Mouse (Mus musculus): ENCODE results near the gene Tox2. TPM values are rescaled to one million over a fixed set of nuclear protein-coding genes. Genes with fewer than 3 reads are reported as not detected.

Tox2 gene
- polyA plus RNA-seq, 1 experiment from 2014 or later = 20.3 TPM

DNA sequence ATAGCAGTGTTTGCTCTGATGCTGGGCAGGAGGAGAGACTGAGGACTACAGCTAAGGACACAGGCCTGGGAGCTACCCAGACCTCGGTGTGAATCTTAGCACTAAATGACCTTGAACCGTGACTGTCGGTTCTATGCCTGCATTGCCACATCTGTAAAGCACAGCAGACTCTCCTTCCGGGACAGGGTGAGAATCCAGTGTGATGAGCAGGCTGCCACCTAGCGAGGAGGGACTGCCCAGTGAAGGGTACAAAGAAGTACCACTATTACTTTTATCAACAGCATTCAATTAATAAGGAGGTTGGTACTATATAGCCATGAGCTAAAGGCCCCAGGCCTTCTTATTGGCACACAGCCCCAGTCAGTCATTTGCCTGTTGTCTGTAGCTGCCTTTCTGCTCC, 98.7 kb downstream of the Tox2 start:
- no peaks in the 10 kb centered on the region for H3K9me3 ChIP-seq (ENCODE audit: control insufficient read depth, low read length)
- DNase-seq (ENCODE audit: low spot score) (no peak), ATAC-seq (ENCODE audit: insufficient read depth, low FRiP score, low TSS enrichment) (no peak)
- no peak overlapping the region for H3K4me3 ChIP-seq (ENCODE audit: low read depth, low read length)
- no peaks in the 10 kb centered on the region for H3K36me3 ChIP-seq (ENCODE audit: control insufficient read depth, insufficient read depth, low read length)
- 42% methylated on average over 5 of the region's 5 CpGs for WGBS
- no peak overlapping the region for H3K9ac ChIP-seq (ENCODE audit: low read length)
- no peak overlapping the region for H3K4me2 ChIP-seq (ENCODE audit: low read depth)
- H3K4me1 ChIP-seq (ENCODE audit: control insufficient read depth, insufficient read depth, low read length) = peaks cover 12% of the 10 kb centered on the region
- 0 out of 2 replicates have a peak, but pooled peaks cover 3% of the 10 kb centered on the region for H3K27me3 ChIP-seq (ENCODE audit: control insufficient read depth, insufficient read depth, low read length)
- no peak overlapping the region for H3K27ac ChIP-seq (ENCODE audit: low read depth, low read length)

DNA sequence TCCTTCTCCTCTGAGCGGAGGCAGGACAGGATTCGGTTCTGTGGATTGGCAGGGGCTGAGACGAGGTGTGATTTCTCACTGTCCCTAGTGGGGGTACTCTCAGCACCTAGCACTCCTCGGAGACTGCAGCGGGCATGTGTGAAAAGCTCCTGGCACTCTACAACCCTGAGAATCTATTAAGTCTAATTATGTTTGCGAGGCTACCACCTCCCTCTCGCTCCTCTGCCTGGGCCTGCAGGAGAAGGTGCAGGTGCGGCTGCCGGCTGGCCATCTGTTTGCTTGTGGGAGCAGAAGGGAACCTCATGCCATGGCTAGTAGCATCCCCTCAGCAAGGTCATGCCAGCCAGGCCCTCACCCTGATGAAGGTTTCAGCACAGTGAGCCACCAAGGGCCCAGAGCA, 100.1 kb downstream of the Tox2 start:
- H3K36me3 ChIP-seq (ENCODE audit: control insufficient read depth, insufficient read depth, low read length) = no peaks in the 10 kb centered on the region
- DNase-seq (ENCODE audit: low spot score) = no peak
- H3K4me1 ChIP-seq (ENCODE audit: control insufficient read depth, insufficient read depth, low read length) = peaks cover 9% of the 10 kb centered on the region
- H3K27me3 ChIP-seq (ENCODE audit: control insufficient read depth, insufficient read depth, low read length) = 0 out of 2 replicates have a peak, but pooled peaks cover 3% of the 10 kb centered on the region
- 47% methylated on average over 9 of the region's 9 CpGs for WGBS
- no peaks in the 10 kb centered on the region for H3K9me3 ChIP-seq (ENCODE audit: control insufficient read depth, low read length)
- no peak overlapping the region for H3K4me3 ChIP-seq (ENCODE audit: low read depth, low read length)
- H3K27ac ChIP-seq (ENCODE audit: low read depth, low read length) = no peak overlapping the region
- no peak overlapping the region for H3K4me2 ChIP-seq (ENCODE audit: low read depth)
- no peak overlapping the region for H3K9ac ChIP-seq (ENCODE audit: low read length)
- ATAC-seq (ENCODE audit: insufficient read depth, low FRiP score, low TSS enrichment) = no peak

DNA sequence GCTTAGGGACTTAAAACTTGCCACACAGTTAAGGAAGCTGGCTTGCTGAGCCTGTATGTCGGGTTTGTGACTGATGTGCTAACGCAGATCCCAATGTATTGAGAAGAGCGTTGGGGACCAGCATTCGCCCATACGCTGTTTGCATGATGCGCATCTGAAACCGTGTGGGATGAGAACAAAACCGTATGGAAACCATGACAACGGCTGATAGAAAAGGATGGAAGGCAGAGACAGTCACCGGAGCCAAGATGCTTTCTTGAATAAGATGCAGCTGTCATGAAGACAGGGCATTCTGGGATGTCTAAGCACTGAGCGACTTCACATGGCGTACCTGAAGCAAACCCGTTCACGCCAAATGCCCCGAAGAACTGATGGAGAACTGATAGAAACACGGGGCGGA, 106.5 kb downstream of the Tox2 start:
- no peaks in the 10 kb centered on the region for H3K4me1 ChIP-seq (ENCODE audit: control insufficient read depth, insufficient read depth, low read length)
- no peaks in the 10 kb centered on the region for H3K27me3 ChIP-seq (ENCODE audit: control insufficient read depth, insufficient read depth, low read length)
- no peak for ATAC-seq (ENCODE audit: insufficient read depth, low FRiP score, low TSS enrichment)
- H3K9me3 ChIP-seq (ENCODE audit: control insufficient read depth, low read length) = no peaks in the 10 kb centered on the region
- H3K4me3 ChIP-seq (ENCODE audit: low read depth, low read length) = no peak overlapping the region
- H3K36me3 ChIP-seq (ENCODE audit: control insufficient read depth, insufficient read depth, low read length) = no peaks in the 10 kb centered on the region
- DNase-seq (ENCODE audit: low spot score) = no peak
- H3K9ac ChIP-seq (ENCODE audit: low read length) = no peak overlapping the region
- H3K4me2 ChIP-seq (ENCODE audit: low read depth) = no peak overlapping the region
- 86% methylated on average over 17 of the region's 17 CpGs for WGBS
- no peak overlapping the region for H3K27ac ChIP-seq (ENCODE audit: low read depth, low read length)

DNA sequence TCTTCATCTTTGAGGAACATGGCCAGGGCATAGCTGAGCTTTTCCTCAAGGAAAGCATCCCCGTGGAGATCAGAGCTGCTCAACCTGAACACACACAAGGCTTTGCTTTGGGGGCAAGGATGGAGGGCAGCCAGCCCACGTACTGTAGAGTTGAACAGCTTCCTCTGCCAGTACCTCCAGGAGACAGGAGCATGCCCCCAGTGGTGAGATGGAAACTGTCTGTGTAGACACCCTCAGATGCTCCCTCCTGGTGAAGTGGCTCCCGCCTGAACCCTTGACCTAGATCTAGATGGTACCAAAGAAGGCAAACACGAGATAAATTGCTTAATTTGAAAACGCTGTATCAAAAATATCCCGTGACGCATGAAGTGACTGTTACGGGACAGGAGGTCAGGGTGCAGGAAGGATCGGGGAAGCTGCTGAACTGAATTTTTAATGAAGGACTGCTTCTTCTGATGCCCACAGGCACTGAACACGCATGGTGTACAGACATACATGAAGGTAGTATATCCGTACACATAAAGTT, 107.3 kb downstream of the Tox2 start:
- H3K9ac ChIP-seq (ENCODE audit: low read length) = no peak overlapping the region
- H3K4me3 ChIP-seq (ENCODE audit: low read depth, low read length) = no peak overlapping the region
- no peak overlapping the region for H3K4me2 ChIP-seq (ENCODE audit: low read depth)
- no peaks in the 10 kb centered on the region for H3K36me3 ChIP-seq (ENCODE audit: control insufficient read depth, insufficient read depth, low read length)
- H3K27ac ChIP-seq (ENCODE audit: low read depth, low read length) = no peak overlapping the region
- ATAC-seq (ENCODE audit: insufficient read depth, low FRiP score, low TSS enrichment) = no peak
- no peaks in the 10 kb centered on the region for H3K27me3 ChIP-seq (ENCODE audit: control insufficient read depth, insufficient read depth, low read length)
- DNase-seq (ENCODE audit: low spot score) = no peak
- H3K4me1 ChIP-seq (ENCODE audit: control insufficient read depth, insufficient read depth, low read length) = no peaks in the 10 kb centered on the region
- no peaks in the 10 kb centered on the region for H3K9me3 ChIP-seq (ENCODE audit: control insufficient read depth, low read length)
- 81% methylated on average over 11 of the region's 11 CpGs for WGBS

DNA sequence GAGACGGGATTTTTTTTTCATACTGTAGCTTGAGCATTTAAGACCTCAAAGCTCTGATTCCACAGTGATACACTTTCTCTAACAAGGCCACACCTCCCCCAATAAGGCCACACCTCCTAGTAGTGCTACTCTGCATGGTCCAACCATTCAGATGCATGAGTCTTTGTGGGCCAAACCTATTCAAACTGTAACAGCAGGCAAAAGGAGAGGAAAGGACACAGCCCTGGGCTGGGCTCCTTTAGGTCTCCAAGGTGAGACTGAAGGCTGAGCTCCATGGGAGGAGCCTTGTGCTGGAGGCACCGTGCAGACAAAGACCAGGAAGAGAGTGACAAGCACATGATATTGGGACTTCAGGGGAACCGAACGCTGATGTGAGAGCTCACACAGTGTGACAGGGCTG, 114.4 kb downstream of the Tox2 start:
- Histone ChIP-seq H3K4me3 (ENCODE audit: low read depth, low read length) (no peak overlapping the region), H3K27me3 (ENCODE audit: control insufficient read depth, insufficient read depth, low read length) (no peaks in the 10 kb centered on the region), H3K4me2 (ENCODE audit: low read depth) (no peak overlapping the region), H3K27ac (ENCODE audit: low read depth, low read length) (no peak overlapping the region), H3K36me3 (ENCODE audit: control insufficient read depth, insufficient read depth, low read length) (no peaks in the 10 kb centered on the region), H3K4me1 (ENCODE audit: control insufficient read depth, insufficient read depth, low read length) (no peaks in the 10 kb centered on the region), H3K9me3 (ENCODE audit: control insufficient read depth, low read length) (no peaks in the 10 kb centered on the region), H3K9ac (ENCODE audit: low read length) (no peak overlapping the region)
- 80% methylated on average over 4 of the region's 4 CpGs for WGBS
- DNase-seq (ENCODE audit: low spot score) (no peak), ATAC-seq (ENCODE audit: insufficient read depth, low FRiP score, low TSS enrichment) (no peak)

DNA sequence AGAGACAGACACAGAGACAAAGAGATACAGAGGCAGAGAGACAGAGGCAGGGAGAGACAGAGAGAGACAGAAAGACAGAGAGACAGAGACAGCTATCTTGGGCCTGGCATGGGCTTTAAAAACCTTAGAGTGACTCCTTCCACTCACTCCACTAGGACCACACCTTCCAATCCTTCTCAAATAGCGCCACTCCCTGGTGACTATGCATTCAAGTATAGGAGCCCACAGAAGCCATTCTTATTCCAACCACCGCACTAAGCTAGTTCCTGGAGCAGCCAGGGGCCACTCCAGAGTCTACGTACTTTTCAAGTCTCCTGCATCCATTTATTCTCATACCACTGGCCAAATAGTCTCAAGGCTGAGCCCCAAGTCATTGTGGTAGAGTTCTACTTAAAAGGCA, 115.9 kb downstream of the Tox2 start:
- Histone ChIP-seq H3K36me3 (ENCODE audit: control insufficient read depth, insufficient read depth, low read length) (no peaks in the 10 kb centered on the region), H3K9ac (ENCODE audit: low read length) (no peak overlapping the region), H3K27me3 (ENCODE audit: control insufficient read depth, insufficient read depth, low read length) (no peaks in the 10 kb centered on the region), H3K4me2 (ENCODE audit: low read depth) (no peak overlapping the region), H3K27ac (ENCODE audit: low read depth, low read length) (no peak overlapping the region), H3K4me3 (ENCODE audit: low read depth, low read length) (no peak overlapping the region), H3K9me3 (ENCODE audit: control insufficient read depth, low read length) (no peaks in the 10 kb centered on the region), H3K4me1 (ENCODE audit: control insufficient read depth, insufficient read depth, low read length) (no peaks in the 10 kb centered on the region)
- no peak for ATAC-seq (ENCODE audit: insufficient read depth, low FRiP score, low TSS enrichment)
- no peak for DNase-seq (ENCODE audit: low spot score)
- 86% methylated on average over 3 of the region's 3 CpGs for WGBS

DNA sequence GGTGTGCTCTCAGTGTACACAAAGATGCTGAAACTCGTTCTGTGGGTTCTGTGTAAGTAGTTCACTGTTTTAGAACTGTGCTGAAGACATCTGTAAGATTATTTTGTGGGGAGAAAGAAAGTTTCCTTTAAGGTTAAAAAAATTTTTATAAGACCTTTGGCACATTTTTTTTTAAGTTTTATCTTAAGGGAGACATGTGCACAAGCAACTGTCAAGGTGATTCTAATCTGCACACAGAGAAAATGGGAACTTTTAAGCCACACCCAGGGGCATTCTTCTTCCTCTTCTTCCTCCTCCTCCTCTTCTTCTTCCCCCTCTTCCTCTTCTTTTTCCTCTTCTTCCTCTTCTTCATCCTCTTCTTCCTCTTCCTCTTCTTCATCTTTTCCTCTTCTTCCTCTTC, 120.2 kb downstream of the Tox2 start:
- Histone ChIP-seq H3K9me3 (ENCODE audit: control insufficient read depth, low read length) (no peaks in the 10 kb centered on the region), H3K27me3 (ENCODE audit: control insufficient read depth, insufficient read depth, low read length) (no peaks in the 10 kb centered on the region), H3K9ac (ENCODE audit: low read length) (no peak overlapping the region), H3K4me1 (ENCODE audit: control insufficient read depth, insufficient read depth, low read length) (no peaks in the 10 kb centered on the region), H3K36me3 (ENCODE audit: control insufficient read depth, insufficient read depth, low read length) (no peaks in the 10 kb centered on the region), H3K4me2 (ENCODE audit: low read depth) (no peak overlapping the region), H3K27ac (ENCODE audit: low read depth, low read length) (no peak overlapping the region), H3K4me3 (ENCODE audit: low read depth, low read length) (no peak overlapping the region)
- 32% methylated on average over 1 of the region's 1 CpGs for WGBS
- no peak for ATAC-seq (ENCODE audit: insufficient read depth, low FRiP score, low TSS enrichment)
- no peak for DNase-seq (ENCODE audit: low spot score)

DNA sequence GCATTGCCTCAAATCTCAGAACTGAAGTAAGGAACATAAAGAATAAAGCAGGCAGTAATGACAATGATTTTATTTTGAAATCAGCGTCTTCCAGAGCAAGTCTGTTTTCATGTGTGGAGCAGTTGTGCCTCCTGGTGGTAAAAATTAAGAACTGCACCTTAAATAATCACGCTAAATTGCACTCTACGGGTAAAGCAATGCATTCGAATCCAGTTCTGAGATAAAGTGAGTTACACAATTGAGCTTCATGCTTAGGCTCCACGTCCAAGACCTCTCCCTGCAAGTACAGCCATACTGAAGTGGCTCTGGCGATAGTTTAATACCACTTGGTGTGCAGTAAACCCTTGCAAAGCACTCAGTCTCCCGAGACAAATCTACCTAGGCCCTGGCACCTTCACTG, 127.8 kb downstream of the Tox2 start:
- WGBS = 31% methylated on average over 7 of the region's 7 CpGs
- ATAC-seq (ENCODE audit: insufficient read depth, low FRiP score, low TSS enrichment) (no peak), DNase-seq (ENCODE audit: low spot score) (no peak)
- H3K9ac ChIP-seq (ENCODE audit: low read length) = no peak overlapping the region
- no peaks in the 10 kb centered on the region for H3K4me1 ChIP-seq (ENCODE audit: control insufficient read depth, insufficient read depth, low read length)
- no peaks in the 10 kb centered on the region for H3K9me3 ChIP-seq (ENCODE audit: control insufficient read depth, low read length)
- H3K27me3 ChIP-seq (ENCODE audit: control insufficient read depth, insufficient read depth, low read length) = no peaks in the 10 kb centered on the region
- no peaks in the 10 kb centered on the region for H3K36me3 ChIP-seq (ENCODE audit: control insufficient read depth, insufficient read depth, low read length)
- no peak overlapping the region for H3K4me3 ChIP-seq (ENCODE audit: low read depth, low read length)
- H3K27ac ChIP-seq (ENCODE audit: low read depth, low read length) = no peak overlapping the region
- no peak overlapping the region for H3K4me2 ChIP-seq (ENCODE audit: low read depth)

DNA sequence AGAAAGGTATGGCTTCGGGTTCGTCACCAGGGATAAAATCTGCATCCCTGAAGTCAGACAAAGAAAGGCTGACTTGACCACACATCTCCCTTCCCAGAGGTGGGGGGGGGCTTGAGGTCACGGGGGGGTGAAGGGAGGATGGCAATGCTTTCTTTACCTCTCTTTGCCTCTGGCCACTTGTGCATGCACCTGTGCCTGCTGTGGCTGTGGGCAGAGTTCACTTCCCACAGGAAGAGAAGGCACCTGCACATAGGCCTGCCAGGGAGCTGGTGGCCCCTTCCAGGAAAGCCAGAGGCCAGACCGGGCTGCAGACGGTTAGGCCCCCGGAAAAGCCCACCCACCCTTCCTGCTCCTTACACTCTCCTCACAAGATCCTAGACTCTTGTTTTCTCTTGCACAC, 128.5 kb downstream of the Tox2 start:
- DNase-seq (ENCODE audit: low spot score) = no peak
- Histone ChIP-seq H3K9ac (ENCODE audit: low read length) (no peak overlapping the region), H3K27me3 (ENCODE audit: control insufficient read depth, insufficient read depth, low read length) (no peaks in the 10 kb centered on the region), H3K4me2 (ENCODE audit: low read depth) (no peak overlapping the region), H3K4me1 (ENCODE audit: control insufficient read depth, insufficient read depth, low read length) (no peaks in the 10 kb centered on the region), H3K9me3 (ENCODE audit: control insufficient read depth, low read length) (no peaks in the 10 kb centered on the region), H3K36me3 (ENCODE audit: control insufficient read depth, insufficient read depth, low read length) (no peaks in the 10 kb centered on the region), H3K4me3 (ENCODE audit: low read depth, low read length) (no peak overlapping the region), H3K27ac (ENCODE audit: low read depth, low read length) (no peak overlapping the region)
- WGBS = 85% methylated on average over 6 of the region's 6 CpGs
- ATAC-seq (ENCODE audit: insufficient read depth, low FRiP score, low TSS enrichment) = no peak

All from neural tube, embryonic 11.5 days (tissue).